Mouse (Mus musculus) CH12.LX (cell line): ENCODE data around the gene Arap2.

Experiments
- CHD1 ChIP-seq: IDR thresholded peaks from 2 replicates; pipeline ENCODE4 v1.6.1; 2012; ENCODE audit warnings: low read depth, low read length, improper control_type of control experiment, inconsistent platforms
- CTCF ChIP-seq, 2 experiments: IDR thresholded peaks in 1 of 2; conservative IDR thresholded peaks in 1 of 2; 2 replicates each; pipeline ENCODE4 v1.5.1; 2011 to 2012; ENCODE audit warnings: low read depth in 2 of 2, low read length in 2 of 2, improper control_type of control experiment in 1 of 2, inconsistent platforms in 1 of 2, mild to moderate bottlenecking in 1 of 2, moderate library complexity in 1 of 2
- ETS1 ChIP-seq: conservative IDR thresholded peaks from 2 replicates; pipeline ENCODE4 v1.6.1; 2012; ENCODE audit warnings: low read depth, mild to moderate bottlenecking, inconsistent platforms, low read length, improper control_type of control experiment, moderate library complexity
- HCFC1 ChIP-seq: IDR thresholded peaks from 2 replicates; pipeline ENCODE4 v1.6.1; 2012; ENCODE audit warnings: low read depth, mild to moderate bottlenecking, inconsistent platforms, low read length, improper control_type of control experiment
- KAT2A ChIP-seq: IDR thresholded peaks from 2 replicates; pipeline ENCODE4 v1.6.1; 2012; ENCODE audit warnings: low read length, improper control_type of control experiment, inconsistent platforms; ENCODE audit not compliant: insufficient replicate concordance
- MXI1 ChIP-seq: IDR thresholded peaks from 2 replicates; pipeline ENCODE4 v1.6.1; 2011; ENCODE audit warnings: mild to moderate bottlenecking, low read depth, low read length, improper control_type of control experiment
- POLR2A ChIP-seq: IDR thresholded peaks from 2 replicates; pipeline ENCODE4 v1.6.1; 2011; ENCODE audit warnings: low read depth, mild to moderate bottlenecking, improper control_type of control experiment, low read length
- USF2 ChIP-seq: conservative IDR thresholded peaks from 2 replicates; pipeline ENCODE4 v1.6.1; 2011; ENCODE audit warnings: low read depth, low read length, improper control_type of control experiment

DNA sequence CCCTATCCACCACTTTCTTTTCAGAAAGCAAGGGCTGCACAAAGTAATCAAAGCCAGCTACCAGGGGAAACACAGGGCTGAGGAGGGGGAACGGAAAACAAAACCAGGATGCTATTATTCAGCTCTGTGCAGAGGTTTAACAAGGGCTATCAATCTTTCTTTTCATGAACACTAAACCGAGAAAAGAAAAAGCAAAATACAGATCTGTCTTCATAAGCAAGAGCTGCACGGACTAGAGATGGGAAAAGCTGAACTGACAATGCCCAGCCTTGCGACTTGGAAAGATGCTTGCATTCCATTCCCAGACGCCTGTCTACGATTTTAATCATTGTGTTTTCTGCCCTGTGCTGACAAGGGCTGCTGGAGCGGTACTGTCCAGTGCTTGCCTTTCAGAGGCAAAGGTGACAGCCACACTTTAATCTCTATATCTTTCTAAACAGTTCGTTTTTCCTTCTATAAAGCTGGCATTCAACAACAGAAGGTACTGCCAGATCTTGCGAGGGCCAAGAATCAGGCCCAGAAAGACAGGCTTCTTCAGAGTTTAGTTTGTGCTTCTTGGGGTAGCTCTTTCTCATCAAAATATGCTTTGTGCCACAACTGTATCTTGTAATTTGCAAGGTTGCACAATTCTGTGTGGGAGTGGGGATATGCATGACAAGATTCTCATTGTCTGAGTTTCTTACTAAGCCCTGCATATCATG, 93.1 kb downstream of the Arap2 start:
- TF ChIP-seq MXI1 (no peak), POLR2A (no peak), CHD1 (no peak), CTCF (conservative IDR thresholded peaks at IDR 0.05 in 1 of 2, IDR thresholded peaks at IDR 0.05 in 1 of 2; ENCODE audit: low read depth in 2 of 2, low read length in 2 of 2) (no peak), KAT2A (no peak), USF2 (no peak), ETS1 (no peak), HCFC1 (no peak)
